Mouse (Mus musculus): Measurements from ENCODE around the gene Scamp2.

Gene Scamp2

DNA sequence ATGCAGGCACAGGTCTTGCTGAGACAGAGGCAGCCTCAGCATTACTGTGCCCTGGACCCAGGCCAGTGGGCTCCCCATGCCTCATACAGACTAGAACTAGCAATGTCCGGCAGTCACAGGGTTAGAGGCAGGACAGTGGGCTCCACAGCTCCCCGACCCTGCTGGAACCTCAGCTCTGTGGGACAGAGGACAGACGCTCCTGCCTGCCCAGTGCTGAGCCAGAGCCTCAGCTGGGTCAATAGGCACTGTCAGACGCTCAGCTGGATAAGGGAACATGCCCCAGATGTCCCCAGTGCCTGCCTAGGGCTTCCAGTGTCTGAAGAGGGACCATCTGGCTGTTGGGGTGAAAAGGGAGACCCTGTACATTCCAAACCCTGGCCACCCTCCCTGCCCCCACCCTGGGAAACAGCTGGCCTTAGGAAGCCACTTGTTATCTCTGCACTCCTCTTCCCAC is 37.2 kb downstream of the Scamp2 start:
- no peak for DNase-seq

- no peak for DNase-seq
Measured at GRCm38 (mm10) chr9:57598851-57599563, 38.3 kb downstream of the Scamp2 start.

DNA sequence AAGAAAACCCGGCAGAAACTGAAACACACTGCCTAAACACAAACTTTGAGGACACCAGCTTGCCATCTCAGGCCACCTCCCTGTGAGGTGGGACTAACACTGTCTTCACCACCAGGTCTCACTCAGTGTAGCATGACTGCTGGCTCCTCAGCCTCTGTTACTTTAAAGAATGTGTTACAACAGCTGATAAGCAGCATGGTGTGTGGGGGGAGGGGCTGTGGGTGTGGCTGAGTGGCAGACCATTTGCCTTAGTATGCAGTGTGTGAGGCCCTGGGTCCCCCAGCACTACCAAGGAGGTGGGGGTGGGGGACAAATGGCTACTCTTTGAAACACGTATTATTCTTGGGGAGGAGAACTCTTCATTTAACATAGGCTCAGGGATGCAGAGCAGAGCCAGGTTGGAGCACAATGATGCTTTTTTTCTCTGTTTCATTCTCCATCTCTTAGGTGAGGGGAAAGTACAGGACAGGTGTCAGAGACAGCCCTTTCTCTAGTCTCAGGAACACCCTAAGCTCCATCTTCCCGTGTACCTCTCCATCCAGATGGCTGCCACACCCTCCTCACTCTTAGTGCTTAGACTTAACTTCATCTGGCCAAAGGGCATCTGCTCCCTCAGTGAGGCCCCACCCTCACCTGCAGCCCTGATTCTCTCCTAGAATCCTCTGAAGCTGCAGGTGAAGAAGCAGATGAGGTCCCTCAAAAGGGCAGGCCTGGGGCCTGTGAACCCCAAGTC is 40.0 kb downstream of the Scamp2 start:
- DNase-seq: no peak

DNA sequence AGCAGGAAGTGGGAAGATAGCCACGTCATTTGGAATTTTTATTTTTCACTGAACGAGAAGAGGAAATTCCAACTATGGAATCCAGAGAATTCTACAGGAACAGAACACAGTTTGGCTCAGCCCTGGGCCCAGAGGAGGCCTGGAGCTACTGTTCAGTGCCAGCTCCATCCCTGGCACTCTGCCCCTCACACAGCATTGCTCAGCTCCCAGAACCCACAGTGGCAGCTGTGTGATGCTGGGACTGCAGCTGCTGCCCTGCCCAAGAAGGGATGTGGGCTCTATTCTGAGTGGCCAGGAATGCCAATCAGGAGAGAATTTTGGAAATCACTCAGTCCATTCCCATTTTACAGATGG is 40.6 kb downstream of the Scamp2 start:
- DNase-seq: peak; percentile 84

DNA sequence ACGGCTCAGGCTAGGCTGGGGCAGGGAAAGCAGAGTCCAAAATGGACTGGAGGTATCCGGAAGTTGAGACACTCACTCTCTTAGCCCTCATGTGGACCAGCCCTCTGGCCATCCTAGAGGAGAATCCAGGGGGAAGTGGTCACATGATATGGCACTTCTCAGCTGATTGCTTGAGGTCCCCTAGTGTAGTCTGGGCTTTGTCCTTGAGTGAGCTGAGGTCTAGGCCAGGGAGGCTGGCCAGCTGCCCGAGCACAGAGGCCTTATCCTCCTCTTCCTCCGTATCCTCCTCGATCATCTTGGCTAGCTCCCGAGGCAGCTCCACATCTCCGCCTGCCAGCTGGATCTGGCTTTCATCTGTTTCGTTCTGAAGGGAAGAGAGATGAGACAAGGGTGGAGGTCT is 41.4 kb downstream of the Scamp2 start:
- no peak for DNase-seq

DNA sequence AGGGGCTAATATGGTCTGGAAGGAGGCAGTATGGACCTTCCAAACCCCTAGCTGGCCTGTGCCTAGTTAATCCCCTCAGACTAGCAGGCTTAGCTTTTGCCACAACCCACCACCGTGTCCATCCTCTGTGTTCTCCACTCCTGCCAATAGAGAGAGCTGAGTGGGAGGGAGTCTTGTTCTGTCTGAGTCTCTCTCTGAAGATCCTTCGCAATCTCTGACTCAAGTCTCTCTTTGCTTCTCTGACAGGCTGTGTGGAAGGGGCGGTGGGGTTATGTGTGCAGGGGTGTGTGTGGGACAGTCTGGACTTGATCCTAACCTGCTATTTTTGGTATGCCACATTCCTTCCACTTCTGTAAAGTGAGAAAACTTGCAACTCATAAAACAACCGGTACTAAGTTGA is 44.1 kb downstream of the Scamp2 start:
- DNase-seq: no peak

DNA sequence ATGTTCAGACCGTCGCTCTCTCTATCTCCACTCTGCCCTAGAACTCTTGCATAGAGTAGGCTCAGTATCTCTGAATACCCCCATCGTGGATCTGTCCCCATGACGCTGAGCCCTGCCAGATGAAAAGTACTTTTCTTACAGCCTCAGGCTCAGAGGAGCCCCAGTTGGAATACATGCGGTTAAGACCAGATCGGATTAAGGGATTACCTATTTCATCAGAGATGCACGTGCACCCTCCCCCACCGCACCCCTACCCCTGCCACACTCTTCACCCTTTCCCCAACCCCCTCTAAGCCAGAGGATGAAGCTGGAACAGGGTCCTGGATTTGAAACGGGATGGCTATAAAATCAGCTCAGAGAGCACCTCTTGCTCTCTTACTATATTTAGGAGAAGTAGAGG is 44.8 kb downstream of the Scamp2 start:
- DNase-seq: no peak

GRCm38 (mm10) chr9:57606139-57606851 is 45.6 kb downstream of the Scamp2 start, which contains the start of gene Cplx3:
Cplx3 (minus strand) TSS chr9:57606281.
- no peak for DNase-seq

- no peak for DNase-seq
Measured at GRCm38 (mm10) chr9:57609803-57610202, 49.1 kb downstream of the Scamp2 start.

DNA sequence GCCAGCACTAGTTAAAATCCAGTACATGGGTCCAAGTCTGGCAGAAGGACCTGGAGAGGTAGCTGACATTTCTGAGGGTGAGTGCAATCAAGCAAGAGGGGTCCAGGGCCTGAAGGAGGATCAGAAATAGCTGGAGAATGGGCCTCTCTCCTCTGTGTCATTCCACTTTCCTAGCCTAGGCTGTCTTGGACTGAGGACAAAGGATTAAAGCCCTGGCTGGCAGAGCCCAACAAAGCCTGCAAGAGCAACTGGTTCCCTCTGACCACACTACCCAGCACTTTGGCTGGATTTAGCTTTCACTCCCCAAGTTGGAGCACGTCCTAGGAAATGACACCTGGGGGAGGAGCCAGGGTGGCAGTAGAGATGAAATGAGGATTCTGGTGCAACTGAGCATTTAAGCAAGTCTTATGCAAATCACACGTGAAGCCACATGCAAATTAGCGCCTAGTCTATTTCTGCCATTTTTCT is 49.6 kb downstream of the Scamp2 start:
- no peak for DNase-seq

DNA sequence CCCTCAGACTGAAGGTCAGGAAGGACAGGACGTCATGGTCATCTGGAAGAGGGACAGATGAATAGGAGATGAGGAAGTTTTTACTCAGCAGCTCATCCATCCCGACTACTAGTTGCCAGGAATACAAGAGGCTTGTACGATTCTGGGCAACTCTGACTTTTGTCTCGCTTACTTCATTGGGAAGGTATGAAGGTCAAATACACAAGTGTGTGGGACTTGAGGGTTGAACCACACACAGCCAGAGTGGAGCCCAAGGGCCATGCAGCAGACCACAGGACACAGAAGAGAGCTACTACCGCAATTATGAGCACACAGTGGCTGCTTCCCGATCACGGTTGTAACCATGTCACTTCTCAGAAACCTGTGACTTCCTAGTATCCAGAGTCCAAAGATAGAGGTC is 51.8 kb downstream of the Scamp2 start:
- DNase-seq: no peak

- DNase-seq: no peak
Measured at GRCm38 (mm10) chr9:57613975-57614374, 53.2 kb downstream of the Scamp2 start.

- DNase-seq: no peak
Measured at GRCm38 (mm10) chr9:57614786-57615185, 54.0 kb downstream of the Scamp2 start.

GRCm38 (mm10) chr9:57617556-57618169 is 56.9 kb downstream of the Scamp2 start:
- DNase-seq: no peak

- DNase-seq: no peak
Measured at GRCm38 (mm10) chr9:57618854-57619253, 58.1 kb downstream of the Scamp2 start.

DNA sequence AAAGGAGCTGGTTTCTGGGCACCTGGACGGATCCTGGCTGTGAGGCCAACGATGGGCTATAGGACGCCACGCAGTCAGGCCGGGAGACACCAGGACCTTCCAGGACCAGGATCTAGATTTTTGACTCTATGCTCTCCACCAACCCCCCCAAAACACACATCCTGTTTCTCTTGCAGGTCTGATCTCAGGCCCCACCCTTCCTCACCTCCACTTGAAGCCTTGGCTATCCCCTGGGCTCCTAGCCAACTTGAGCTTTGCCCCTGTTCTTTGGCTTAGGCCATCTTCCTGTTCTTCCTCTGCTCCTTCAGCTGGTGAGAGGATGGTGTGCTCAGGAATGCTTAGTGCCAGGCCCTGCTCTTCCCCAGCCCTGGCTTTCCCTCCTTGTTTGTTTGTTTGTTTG is 59.9 kb downstream of the Scamp2 start, which contains the start of gene Lman1l:
Gene Lman1l, minus strand, starts transcription at position 101 of the 400 bp plus-strand sequence.
- DNase-seq: no peak

DNA sequence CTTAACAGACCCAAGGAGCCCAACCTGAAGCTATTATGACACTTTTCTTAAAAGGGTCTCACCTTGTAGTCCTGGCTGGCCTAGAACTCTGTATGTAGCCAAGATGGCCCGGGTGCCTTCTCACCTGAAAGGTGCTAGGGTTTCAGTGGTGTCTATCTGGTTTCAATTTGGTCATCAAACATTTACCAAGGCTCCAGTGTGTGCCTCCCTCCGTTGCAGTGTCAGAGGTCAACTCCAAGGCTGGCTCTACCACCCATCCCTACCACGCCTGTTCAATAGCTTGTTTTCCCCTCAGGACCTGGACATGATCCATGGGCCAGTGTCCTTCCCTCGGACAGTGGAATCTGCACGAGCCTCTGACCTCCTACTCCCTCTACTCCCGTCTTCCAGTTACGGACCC is 63.6 kb downstream of the Scamp2 start:
- no peak for DNase-seq

DNA sequence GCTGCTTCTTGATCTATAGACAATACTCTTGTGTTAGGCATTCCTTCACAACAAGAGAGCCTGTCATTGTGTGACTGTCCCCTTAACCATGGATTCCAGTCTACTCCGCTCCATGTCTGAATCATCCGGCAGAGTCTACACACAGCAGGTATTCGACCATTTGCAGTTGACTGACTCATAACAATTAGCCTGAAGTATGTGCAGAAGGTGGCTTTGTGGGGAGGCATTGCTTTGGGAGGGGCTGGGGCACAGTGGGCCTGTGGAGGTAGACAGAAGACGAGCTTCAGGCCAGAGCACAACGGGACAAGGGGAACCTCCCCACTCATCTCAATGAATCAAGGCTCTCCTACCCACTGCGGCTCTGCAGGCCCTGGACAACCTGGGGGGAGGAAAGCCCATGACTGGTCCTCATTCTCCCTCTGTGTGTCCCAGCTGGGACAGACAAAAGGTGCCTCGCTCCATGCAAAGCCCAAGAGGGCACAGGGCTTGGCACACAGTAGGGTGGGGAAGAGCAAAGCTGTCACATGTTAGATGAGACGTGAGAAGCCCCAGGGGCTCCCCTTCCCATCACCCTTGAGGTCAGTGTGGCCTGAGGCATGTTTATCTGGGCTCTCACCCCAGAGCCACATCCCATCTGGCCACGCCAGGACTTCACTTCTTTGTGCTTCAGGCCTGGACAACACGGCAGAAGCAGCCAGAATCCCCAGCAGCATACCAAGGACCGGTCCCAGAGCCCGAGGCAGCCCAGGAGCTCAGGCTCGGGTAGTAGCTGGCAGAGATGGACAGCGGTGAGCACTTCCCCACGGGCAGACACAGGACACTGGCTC is 65.1 kb downstream of the Scamp2 start:
- DNase-seq: no peak

DNA sequence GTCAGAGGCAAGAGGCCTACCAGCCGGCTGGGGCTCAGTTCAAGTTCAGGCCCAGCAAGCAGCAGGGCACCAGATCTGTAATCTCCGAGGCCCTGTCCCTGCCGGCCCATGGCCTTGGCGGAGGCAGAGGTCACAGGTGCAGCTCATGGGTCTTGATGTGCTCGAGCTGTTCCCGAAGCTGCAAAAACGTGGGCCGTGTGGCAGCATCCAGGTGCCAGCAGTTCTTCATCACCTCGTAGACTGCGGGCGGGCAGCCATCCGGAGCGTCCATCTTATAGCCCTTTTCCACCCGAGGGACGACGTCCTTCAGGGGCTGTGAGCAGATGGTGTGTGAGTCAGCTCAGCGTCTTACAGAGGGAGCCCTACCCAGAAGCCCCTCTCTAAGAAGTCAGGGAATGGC is 66.4 kb downstream of the Scamp2 start:
- DNase-seq: no peak

DNA sequence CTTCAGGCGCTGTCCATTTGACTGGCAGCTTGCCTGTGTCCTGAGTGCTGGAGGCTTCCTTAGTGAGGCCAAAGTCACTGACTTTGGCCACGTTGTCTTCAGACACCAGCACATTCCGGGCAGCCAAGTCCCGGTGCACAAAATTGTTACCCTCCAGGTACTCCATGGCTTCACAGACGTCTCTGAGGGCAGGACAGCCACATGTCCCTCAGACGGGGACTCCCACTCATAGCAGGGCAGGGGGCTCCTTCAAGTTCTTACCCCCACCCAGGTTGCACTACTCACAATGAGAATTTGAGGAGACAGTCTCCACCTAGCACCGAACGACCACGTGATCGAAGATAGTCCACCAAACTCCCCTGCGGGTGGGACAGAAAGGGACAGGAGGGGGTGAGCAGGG is 67.1 kb downstream of the Scamp2 start:
- no peak for DNase-seq

DNA sequence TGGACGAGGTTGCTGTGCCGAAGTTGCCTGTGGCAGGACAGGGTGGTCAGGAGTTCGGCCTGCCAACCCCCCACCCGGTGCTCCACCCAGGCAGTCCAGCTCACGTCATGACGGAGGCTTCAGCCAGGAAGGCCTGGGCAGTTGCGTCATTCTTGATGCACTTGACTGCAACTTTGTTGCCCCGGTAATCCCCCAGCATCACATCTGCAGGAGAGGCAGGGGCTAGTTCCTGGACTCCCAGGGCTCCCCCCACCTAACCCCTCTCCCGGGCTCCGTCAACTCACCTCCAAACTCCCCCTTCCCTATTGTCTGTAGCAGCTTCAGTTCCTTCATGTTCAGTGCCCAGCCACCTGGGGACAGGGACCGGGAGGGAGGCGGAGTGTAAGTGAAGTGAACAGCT is 68.0 kb downstream of the Scamp2 start:
- DNase-seq: no peak

Measured in layer of hippocampus, adult 9-11 months (tissue).